Mouse (Mus musculus): ENCODE results near the gene Pcsk4. TPM values are rescaled to one million over a fixed set of nuclear protein-coding genes. Genes with fewer than 3 reads are reported as not detected.

The Pcsk4 gene
- polyA plus RNA-seq, 1 experiment: 9.1 TPM

GRCm38 (mm10) chr10:80356737-80357136 lies 27.4 kb upstream of the Pcsk4 start:
- Histone ChIP-seq H3K27me3 (replicated peaks; ENCODE audit: control insufficient read depth, insufficient read depth, low read length) (no peaks in the 10 kb centered on the region), H3K4me1 (ENCODE audit: control insufficient read depth, insufficient read depth, low read length) (no peaks in the 10 kb centered on the region), H3K4me3 (ENCODE audit: insufficient read depth, low read depth, low read length) (no peak overlapping the region), H3K36me3 (ENCODE audit: control insufficient read depth, insufficient read depth, low read length) (no peaks in the 10 kb centered on the region), H3K27ac (ENCODE audit: insufficient read depth, low read depth, low read length) (no peak overlapping the region)
- DNase-seq: no peak
- TF ChIP-seq POLR2A (IDR thresholded peaks at IDR 0.05; ENCODE audit: low read depth, low read length): no peak
- TF ChIP-seq CTCF (conservative IDR thresholded peaks at IDR 0.05; ENCODE audit: insufficient read depth, insufficient read length, low read depth, low read length): no peak
- WGBS: 3% methylated on average over 34 of the region's 34 CpGs

- WGBS: 2% methylated on average over 53 of the region's 53 CpGs
- H3K36me3 ChIP-seq (ENCODE audit: control insufficient read depth, insufficient read depth, low read length): no peaks in the 10 kb centered on the region
- no peak within 1 kb of the TSS for H3K4me3 ChIP-seq (ENCODE audit: insufficient read depth, low read depth, low read length)
- H3K4me1 ChIP-seq (ENCODE audit: control insufficient read depth, insufficient read depth, low read length): no peaks in the 10 kb centered on the region
- H3K27ac ChIP-seq (ENCODE audit: insufficient read depth, low read depth, low read length): no peak within 1 kb of the TSS
- no peak for DNase-seq
- no peaks in the 10 kb centered on the region for H3K27me3 ChIP-seq (replicated peaks; ENCODE audit: control insufficient read depth, insufficient read depth, low read length)
- TF ChIP-seq POLR2A (IDR thresholded peaks at IDR 0.05; ENCODE audit: low read depth, low read length): no peak
Measured at GRCm38 (mm10) chr10:80356001-80356682, 26.8 kb upstream of the Pcsk4 start, which contains the start of gene Plk5. TSS of gene Plk5 (plus strand) at chr10:80356459.

GRCm38 (mm10) chr10:80355431-80355830 lies 26.1 kb upstream of the Pcsk4 start:
- DNase-seq: no peak
- Histone ChIP-seq H3K27me3 (replicated peaks; ENCODE audit: control insufficient read depth, insufficient read depth, low read length) (no peaks in the 10 kb centered on the region), H3K4me1 (ENCODE audit: control insufficient read depth, insufficient read depth, low read length) (no peaks in the 10 kb centered on the region), H3K36me3 (ENCODE audit: control insufficient read depth, insufficient read depth, low read length) (no peaks in the 10 kb centered on the region), H3K27ac (ENCODE audit: insufficient read depth, low read depth, low read length) (no peak overlapping the region), H3K4me3 (ENCODE audit: insufficient read depth, low read depth, low read length) (no peak overlapping the region)
- TF ChIP-seq POLR2A (IDR thresholded peaks at IDR 0.05; ENCODE audit: low read depth, low read length) (no peak), CTCF (conservative IDR thresholded peaks at IDR 0.05; ENCODE audit: insufficient read depth, insufficient read length, low read depth, low read length) (no peak)
- WGBS: 19% methylated on average over 9 of the region's 9 CpGs

- 54% methylated on average over 8 of the region's 8 CpGs for WGBS
- Histone ChIP-seq H3K27me3 (replicated peaks; ENCODE audit: control insufficient read depth, insufficient read depth, low read length) (no peaks in the 10 kb centered on the region), H3K4me3 (ENCODE audit: insufficient read depth, low read depth, low read length) (no peak overlapping the region), H3K36me3 (ENCODE audit: control insufficient read depth, insufficient read depth, low read length) (no peaks in the 10 kb centered on the region), H3K4me1 (ENCODE audit: control insufficient read depth, insufficient read depth, low read length) (no peaks in the 10 kb centered on the region), H3K27ac (ENCODE audit: insufficient read depth, low read depth, low read length) (no peak overlapping the region)
- no peak for TF ChIP-seq POLR2A (IDR thresholded peaks at IDR 0.05; ENCODE audit: low read depth, low read length)
- no peak for TF ChIP-seq CTCF (conservative IDR thresholded peaks at IDR 0.05; ENCODE audit: insufficient read depth, insufficient read length, low read depth, low read length)
- DNase-seq: no peak
Measured at GRCm38 (mm10) chr10:80352727-80353126, 23.4 kb upstream of the Pcsk4 start.

- DNase-seq: peak; percentile 90
- no peaks in the 10 kb centered on the region for H3K36me3 ChIP-seq (ENCODE audit: control insufficient read depth, insufficient read depth, low read length)
- no peak overlapping the region for H3K27ac ChIP-seq (ENCODE audit: insufficient read depth, low read depth, low read length)
- H3K27me3 ChIP-seq (replicated peaks; ENCODE audit: control insufficient read depth, insufficient read depth, low read length): no peaks in the 10 kb centered on the region
- WGBS: 28% methylated on average over 11 of the region's 11 CpGs
- no peak overlapping the region for H3K4me3 ChIP-seq (ENCODE audit: insufficient read depth, low read depth, low read length)
- no peaks in the 10 kb centered on the region for H3K4me1 ChIP-seq (ENCODE audit: control insufficient read depth, insufficient read depth, low read length)
- TF ChIP-seq CTCF (conservative IDR thresholded peaks at IDR 0.05; ENCODE audit: insufficient read depth, insufficient read length, low read depth, low read length) (no peak), POLR2A (IDR thresholded peaks at IDR 0.05; ENCODE audit: low read depth, low read length) (no peak)
Measured at GRCm38 (mm10) chr10:80351896-80352295, 22.6 kb upstream of the Pcsk4 start.

- no peaks in the 10 kb centered on the region for H3K27me3 ChIP-seq (replicated peaks; ENCODE audit: control insufficient read depth, insufficient read depth, low read length)
Measured at GRCm38 (mm10) chr10:80350292-80350691, 21.0 kb upstream of the Pcsk4 start.

GRCm38 (mm10) chr10:80348981-80349380 lies 19.7 kb upstream of the Pcsk4 start:
- WGBS: 32% methylated on average over 26 of the region's 26 CpGs
- DNase-seq: no peak
- H3K4me1 ChIP-seq (ENCODE audit: control insufficient read depth, insufficient read depth, low read length): peaks cover 3% of the 10 kb centered on the region; the same call in 1 of the 2 replicates
- TF ChIP-seq CTCF (conservative IDR thresholded peaks at IDR 0.05; ENCODE audit: insufficient read depth, insufficient read length, low read depth, low read length) (no peak), POLR2A (IDR thresholded peaks at IDR 0.05; ENCODE audit: low read depth, low read length) (no peak)
- no peaks in the 10 kb centered on the region for H3K27me3 ChIP-seq (replicated peaks; ENCODE audit: control insufficient read depth, insufficient read depth, low read length)
- H3K27ac ChIP-seq (ENCODE audit: insufficient read depth, low read depth, low read length): no peak overlapping the region
- H3K4me3 ChIP-seq (ENCODE audit: insufficient read depth, low read depth, low read length): no peak overlapping the region
- no peaks in the 10 kb centered on the region for H3K36me3 ChIP-seq (ENCODE audit: control insufficient read depth, insufficient read depth, low read length)

More at GRCm38 (mm10) chr10:80350292-80350691, 21.0 kb upstream of the Pcsk4 start:
- Histone ChIP-seq H3K4me1 (ENCODE audit: control insufficient read depth, insufficient read depth, low read length) (no peaks in the 10 kb centered on the region), H3K36me3 (ENCODE audit: control insufficient read depth, insufficient read depth, low read length) (no peaks in the 10 kb centered on the region), H3K4me3 (ENCODE audit: insufficient read depth, low read depth, low read length) (no peak overlapping the region), H3K27ac (ENCODE audit: insufficient read depth, low read depth, low read length) (no peak overlapping the region)
- TF ChIP-seq POLR2A (IDR thresholded peaks at IDR 0.05; ENCODE audit: low read depth, low read length) (no peak), CTCF (conservative IDR thresholded peaks at IDR 0.05; ENCODE audit: insufficient read depth, insufficient read length, low read depth, low read length) (peak; percentile 96)
- 5% methylated on average over 7 of the region's 7 CpGs for WGBS
- peak; percentile 88 for DNase-seq
